Mouse (Mus musculus) liver, embryonic 14.5 days (tissue): ENCODE measurements at regions not wholly inside any gene's neighbourhood (a gene's known extent, or its start where the extent isn't known, plus 50 kb on each side); places are given as distances from the start of the nearest gene placed in this dataset. TPM values are rescaled to one million over a fixed set of nuclear protein-coding genes. Genes with fewer than 3 reads are reported as not detected.

ENCODE experiments used
- ATAC-seq: fragments of 200-750 bp; cut with Nextera tagmentation; 2 replicates; pipeline ENCODE4 v1.8.0; 2017; ENCODE audit warnings: moderate number of reproducible peaks, mild to moderate bottlenecking, moderate library complexity; ENCODE audit not compliant: insufficient read depth
- DNase-seq, 3 experiments: peaks; one replicate each; pipeline ENCODE4 v3.0.0-alpha.2; 2012 to 2013; ENCODE audit warnings: low read depth in 3 of 3, low spot score in 3 of 3
- H3K27ac ChIP-seq: fragments of 300-500 bp; sonication (generic); 2 replicates; pipeline ENCODE4 v1.5.1; 2014; ENCODE audit warnings: moderate library complexity, mild to moderate bottlenecking, control low read depth, inconsistent platforms
- H3K27me3 ChIP-seq: fragments of 300-500 bp; sonication (generic); 2 replicates; pipeline ENCODE4 v1.6.1; 2014; ENCODE audit warnings: mild to moderate bottlenecking, low read length, moderate library complexity; ENCODE audit not compliant: control insufficient read depth, insufficient read depth
- H3K36me3 ChIP-seq: fragments of 300-500 bp; sonication (generic); replicated peaks from 2 replicates; pipeline ENCODE4 v1.6.1; 2014; ENCODE audit warnings: low read depth; ENCODE audit not compliant: control insufficient read depth, insufficient read depth
- H3K4me1 ChIP-seq, 2 experiments: fragments of 200-500 bp in 1 of 2; fragments of 300-500 bp in 1 of 2; sonication (generic) in 1 of 2; replicated peaks; 2 replicates each; pipeline ENCODE4 v1.6.1; 2012 to 2014; ENCODE audit warnings: antibody characterized with exemption in 1 of 2, inconsistent platforms in 1 of 2, low read length in 1 of 2; ENCODE audit not compliant: control insufficient read depth in 2 of 2, insufficient read depth in 2 of 2
- H3K4me2 ChIP-seq: fragments of 300-500 bp; sonication (generic); 2 replicates; pipeline ENCODE4 v1.6.1; 2014; ENCODE audit warnings: low read depth, mild to moderate bottlenecking, control low read depth, moderate library complexity
- H3K4me3 ChIP-seq, 2 experiments: fragments of 200-500 bp in 1 of 2; fragments of 300-500 bp in 1 of 2; sonication (generic) in 1 of 2; 2 replicates each; pipeline ENCODE4 v1.5.1; 2012 to 2014; ENCODE audit warnings: low read depth in 2 of 2, low read length in 2 of 2, mild to moderate bottlenecking in 2 of 2, control low read depth in 1 of 2, inconsistent platforms in 1 of 2, moderate library complexity in 1 of 2; ENCODE audit not compliant: insufficient read depth in 1 of 2
- H3K9ac ChIP-seq: fragments of 300-500 bp; sonication (generic); replicated peaks from 2 replicates; pipeline ENCODE4 v1.6.1; 2014; ENCODE audit warnings: mild to moderate bottlenecking, control low read depth, moderate library complexity
- H3K9me3 ChIP-seq: fragments of 300-500 bp; sonication (generic); 2 replicates; pipeline ENCODE4 v1.6.1; 2016; ENCODE audit warnings: low read length, mixed read lengths; ENCODE audit not compliant: control insufficient read depth
- CTCF ChIP-seq: IDR thresholded peaks from 2 replicates; pipeline ENCODE4 v1.5.1; 2016; ENCODE audit warnings: antibody characterized with exemption, low read depth, control low read depth
- EP300 ChIP-seq: IDR thresholded peaks from 2 replicates; pipeline ENCODE4 v1.6.1; 2016; ENCODE audit warnings: antibody characterized with exemption, low read depth
- WGBS: fragments of 180-500 bp; shearing (Covaris S2); extraction: QIAGEN DNeasy Blood & Tissue Kit; methylation state at CpG from one replicate; pipeline ENCODE4 v1.1.7; 2014; ENCODE audit not compliant: insufficient replicate concordance; 5-methylcytosine and 5-hydroxymethylcytosine counted together
- microRNA-seq: library from miRNA; unstranded; fragments of <30 nt; microRNA quantifications from one replicate; pipeline ENCODE4, GENCODE M21; 2016

GRCm38 (mm10) chr11:24830484-24830883 is 752.6 kb downstream of the Bcl11a start:
- ATAC-seq (no peak), DNase-seq (no peak)
- no peak overlapping the region for H3K9ac ChIP-seq
- no peak overlapping the region for H3K4me2 ChIP-seq
- H3K36me3 ChIP-seq = no peaks in the 10 kb centered on the region
- H3K4me3 ChIP-seq = no peak overlapping the region
- WGBS = 63% methylated on average over 2 of the region's 2 CpGs
- H3K9me3 ChIP-seq = no peaks in the 10 kb centered on the region
- no peak overlapping the region for H3K27ac ChIP-seq
- H3K4me1 ChIP-seq = no peaks in the 10 kb centered on the region
- no peaks in the 10 kb centered on the region for H3K27me3 ChIP-seq
- no peak for TF ChIP-seq EP300
- TF ChIP-seq CTCF = no peak

- Histone ChIP-seq H3K36me3 (no peaks in the 10 kb centered on the region), H3K27ac (no peak overlapping the region), H3K4me2 (no peak overlapping the region), H3K27me3 (no peaks in the 10 kb centered on the region), H3K9ac (no peak overlapping the region), H3K9me3 (no peaks in the 10 kb centered on the region), H3K4me3 (no peak overlapping the region), H3K4me1 (no peaks in the 10 kb centered on the region)
- 28% methylated on average over 2 of the region's 2 CpGs for WGBS
- DNase-seq (no peak), ATAC-seq (no peak)
- TF ChIP-seq CTCF (no peak), EP300 (no peak)
Observed at GRCm38 (mm10) chr11:24843839-24844738, 766.2 kb downstream of the Bcl11a start.

DNA sequence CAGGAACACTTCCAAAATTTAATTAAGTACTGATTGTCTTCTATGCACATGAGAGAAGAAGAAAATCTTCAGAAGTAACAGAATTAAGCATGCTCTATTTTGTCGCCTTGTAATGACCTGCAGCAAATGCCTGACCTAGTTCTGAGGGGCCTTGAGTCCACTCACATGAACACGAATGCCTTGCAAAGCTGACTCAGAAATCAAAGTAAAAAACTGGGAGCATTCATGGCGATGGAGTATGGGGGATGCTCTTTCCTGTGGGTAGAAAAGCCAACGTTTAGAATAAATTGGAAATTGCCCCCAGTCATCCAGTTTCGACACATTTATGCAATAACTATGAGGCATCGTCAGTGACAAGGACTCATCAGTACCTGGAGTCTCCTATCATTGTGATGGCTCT is 779.1 kb downstream of the Bcl11a start:
- 58% methylated on average over 6 of the region's 6 CpGs for WGBS
- no peak for ATAC-seq
- TF ChIP-seq CTCF = no peak
- no peak for TF ChIP-seq EP300

DNA sequence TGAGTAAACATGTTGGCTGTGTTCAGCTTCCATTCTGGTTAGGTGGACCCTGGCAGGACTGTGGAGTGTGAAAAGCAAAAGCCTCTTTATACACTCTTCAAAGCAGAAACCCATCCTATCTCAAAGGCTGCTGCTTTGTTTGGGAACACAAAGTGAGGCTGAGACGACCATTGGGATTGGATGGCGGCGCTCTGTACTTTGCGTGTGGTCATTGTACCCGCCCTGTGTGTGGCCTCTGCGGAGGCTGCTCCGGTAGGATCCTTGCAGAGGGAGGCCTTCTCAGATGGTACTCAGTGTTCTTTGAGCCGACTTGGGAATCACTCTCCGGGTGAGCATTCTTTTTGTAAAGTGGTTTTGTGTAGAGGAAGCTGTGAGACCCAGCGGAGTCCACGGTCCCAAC is 786.8 kb downstream of the Bcl11a start:
- no peaks in the 10 kb centered on the region for H3K9me3 ChIP-seq
- 71% methylated on average over 11 of the region's 11 CpGs for WGBS
- no peak overlapping the region for H3K4me3 ChIP-seq
- H3K36me3 ChIP-seq = no peaks in the 10 kb centered on the region
- no peak overlapping the region for H3K27ac ChIP-seq
- no peak overlapping the region for H3K4me2 ChIP-seq
- no peaks in the 10 kb centered on the region for H3K27me3 ChIP-seq
- H3K9ac ChIP-seq = no peak overlapping the region
- H3K4me1 ChIP-seq = no peaks in the 10 kb centered on the region
- ATAC-seq (no peak), DNase-seq (no peak)
- TF ChIP-seq CTCF (no peak), EP300 (no peak)

More for the DNA sequence above, 779.1 kb downstream of the Bcl11a start:
- Histone ChIP-seq H3K9me3 (no peaks in the 10 kb centered on the region), H3K4me1 (no peaks in the 10 kb centered on the region), H3K27ac (no peak overlapping the region), H3K9ac (no peak overlapping the region), H3K4me3 (no peak overlapping the region), H3K36me3 (no peaks in the 10 kb centered on the region), H3K4me2 (no peak overlapping the region), H3K27me3 (no peaks in the 10 kb centered on the region)
- DNase-seq = no peak

DNA sequence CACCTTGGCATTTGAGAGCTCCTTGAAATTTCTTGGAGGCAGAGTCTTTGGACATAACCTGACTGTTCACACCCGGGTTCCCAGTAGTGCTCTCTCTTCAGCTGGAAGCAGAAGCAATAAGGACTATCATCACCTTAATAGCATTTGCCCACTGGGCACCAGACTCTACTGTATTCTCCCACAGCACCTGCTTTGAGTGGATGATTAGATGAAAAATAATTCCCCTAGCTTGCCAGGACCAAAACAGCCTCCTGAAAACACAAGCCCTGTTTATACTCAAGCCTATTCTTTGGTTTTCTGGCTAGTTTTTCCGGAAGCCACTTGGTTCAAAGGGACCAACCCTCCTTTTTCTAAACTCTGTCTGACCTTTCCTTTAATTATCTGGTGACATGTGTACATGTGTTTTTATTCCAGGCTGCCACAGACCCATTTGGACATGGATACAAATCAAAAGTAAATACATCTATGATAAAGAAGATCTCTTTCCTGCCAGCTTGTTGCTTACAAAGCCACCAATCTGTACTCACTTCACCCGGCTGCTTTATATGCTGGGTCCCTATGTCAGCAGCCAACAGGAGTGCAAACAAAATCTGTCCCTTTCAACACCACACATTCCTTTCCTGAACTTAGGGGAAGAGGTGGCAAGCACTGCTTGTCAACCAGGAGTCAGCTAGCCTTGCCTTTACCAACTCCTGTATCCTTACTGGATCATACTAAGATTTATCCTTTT is 787.4 kb downstream of the Bcl11a start:
- no peak for ATAC-seq
- no peaks in the 10 kb centered on the region for H3K9me3 ChIP-seq
- no peak overlapping the region for H3K9ac ChIP-seq
- no peak overlapping the region for H3K4me3 ChIP-seq
- no peak overlapping the region for H3K4me2 ChIP-seq
- H3K36me3 ChIP-seq = no peaks in the 10 kb centered on the region
- no peak for DNase-seq
- no peaks in the 10 kb centered on the region for H3K4me1 ChIP-seq
- no peak overlapping the region for H3K27ac ChIP-seq
- no peak for TF ChIP-seq CTCF
- H3K27me3 ChIP-seq = no peaks in the 10 kb centered on the region
- WGBS = 54% methylated on average over 3 of the region's 3 CpGs

Small RNAs in the stretch of these regions (microRNA-seq; reads per million reads assigned to microRNA genes)
- not detected for gene Gm25507
